Mouse (Mus musculus): Measurements from ENCODE around the gene Pax6. TPM values are rescaled to one million over a fixed set of nuclear protein-coding genes. Genes with fewer than 3 reads are reported as not detected.

Gene Pax6
- total RNA-seq (2014; rRNA removed) (88.7 and 136 TPM in 2 replicates), polyA plus RNA-seq (2015; fragmentation: Nextera tagmentation; extraction: Ambion mirVana) (68.7 and 82.3 TPM in 2 replicates)

- peaks cover 2% of the 10 kb centered on the region; the same call in 1 of the 2 replicates for H3K4me1 ChIP-seq (ENCODE audit: insufficient read depth, low read length)
- DNase-seq (ENCODE audit: low spot score) (peak; percentile 79), ATAC-seq (peak; percentile 62)
- peak within 1 kb of the TSS; percentile 65 for H3K4me2 ChIP-seq (ENCODE audit: low read depth, low read length)
- H3K27me3 ChIP-seq (ENCODE audit: insufficient read depth, low read length): peaks cover 43% of the 10 kb centered on the region
- TF ChIP-seq CTCF (IDR thresholded peaks at IDR 0.05; ENCODE audit: low read depth): no peak
- H3K27ac ChIP-seq: peak within 1 kb of the TSS; percentile 68; the same call in 1 of the 2 replicates
- H3K36me3 ChIP-seq (ENCODE audit: insufficient read depth, low read length): no peaks in the 10 kb centered on the region
- 1% methylated on average over 44 of the region's 44 CpGs for WGBS
- peak within 1 kb of the TSS; percentile 60 for H3K4me3 ChIP-seq (ENCODE audit: low read length)
- H3K9ac ChIP-seq (replicated peaks; ENCODE audit: low read length): peak within 1 kb of the TSS; percentile 84
- no peaks in the 10 kb centered on the region for H3K9me3 ChIP-seq (ENCODE audit: low read length)
Measured at GRCm38 (mm10) chr2:105668271-105669270, at the start of gene Pax6. TSS of gene Pax6 (plus strand) at chr2:105668900.

GRCm38 (mm10) chr2:105648933-105649332, 19.8 kb upstream of the Pax6 start:
- Histone ChIP-seq H3K36me3 (ENCODE audit: insufficient read depth, low read length) (no peaks in the 10 kb centered on the region), H3K27me3 (ENCODE audit: insufficient read depth, low read length) (no peaks in the 10 kb centered on the region), H3K9ac (replicated peaks; ENCODE audit: low read length) (no peak overlapping the region), H3K4me1 (ENCODE audit: insufficient read depth, low read length) (no peaks in the 10 kb centered on the region), H3K9me3 (ENCODE audit: low read length) (no peaks in the 10 kb centered on the region), H3K4me2 (ENCODE audit: low read depth, low read length) (no peak overlapping the region), H3K4me3 (ENCODE audit: low read length) (no peak overlapping the region), H3K27ac (no peak overlapping the region)
- DNase-seq (ENCODE audit: low spot score): no peak
- no peak for ATAC-seq
- TF ChIP-seq CTCF (IDR thresholded peaks at IDR 0.05; ENCODE audit: low read depth): no peak
- WGBS: 96% methylated on average over 2 of the region's 2 CpGs

GRCm38 (mm10) chr2:105656456-105656855, 12.2 kb upstream of the Pax6 start:
- Histone ChIP-seq H3K27ac (no peak overlapping the region), H3K36me3 (ENCODE audit: insufficient read depth, low read length) (no peaks in the 10 kb centered on the region), H3K4me2 (ENCODE audit: low read depth, low read length) (no peak overlapping the region), H3K4me3 (ENCODE audit: low read length) (no peak overlapping the region), H3K9ac (replicated peaks; ENCODE audit: low read length) (no peak overlapping the region), H3K27me3 (ENCODE audit: insufficient read depth, low read length) (peaks cover 31% of the 10 kb centered on the region), H3K4me1 (ENCODE audit: insufficient read depth, low read length) (0 out of 2 replicates have a peak, but pooled peaks cover 2% of the 10 kb centered on the region), H3K9me3 (ENCODE audit: low read length) (no peaks in the 10 kb centered on the region)
- no peak for TF ChIP-seq CTCF (IDR thresholded peaks at IDR 0.05; ENCODE audit: low read depth)
- ATAC-seq (no peak), DNase-seq (ENCODE audit: low spot score) (no peak)
- 75% methylated on average over 8 of the region's 8 CpGs for WGBS

- Histone ChIP-seq H3K4me3 (ENCODE audit: low read length) (peak overlapping the region; percentile 29), H3K4me2 (ENCODE audit: low read depth, low read length) (peak overlapping the region; percentile 52), H3K4me1 (ENCODE audit: insufficient read depth, low read length) (0 out of 2 replicates have a peak, but pooled peaks cover 2% of the 10 kb centered on the region), H3K27me3 (ENCODE audit: insufficient read depth, low read length) (peaks cover 44% of the 10 kb centered on the region), H3K9me3 (ENCODE audit: low read length) (no peaks in the 10 kb centered on the region), H3K27ac (peak overlapping the region; percentile 70; the same call in 1 of the 2 replicates), H3K36me3 (ENCODE audit: insufficient read depth, low read length) (no peaks in the 10 kb centered on the region), H3K9ac (replicated peaks; ENCODE audit: low read length) (peak overlapping the region; percentile 30; the same call in 1 of the 2 replicates)
- TF ChIP-seq CTCF (IDR thresholded peaks at IDR 0.05; ENCODE audit: low read depth): no peak
- DNase-seq (ENCODE audit: low spot score): no peak
- 20% methylated on average over 9 of the region's 9 CpGs for WGBS
- no peak for ATAC-seq
Measured at GRCm38 (mm10) chr2:105659350-105659749, 9.3 kb upstream of the Pax6 start.

GRCm38 (mm10) chr2:105659926-105660873, 8.5 kb upstream of the Pax6 start:
- peak; percentile 73 for DNase-seq (ENCODE audit: low spot score)
- H3K9ac ChIP-seq (replicated peaks; ENCODE audit: low read length): peak overlapping the region; percentile 30; the same call in 1 of the 2 replicates
- ATAC-seq: peak; percentile 81
- no peaks in the 10 kb centered on the region for H3K36me3 ChIP-seq (ENCODE audit: insufficient read depth, low read length)
- 2% methylated on average over 41 of the region's 41 CpGs for WGBS
- 0 out of 2 replicates have a peak, but pooled peaks cover 2% of the 10 kb centered on the region for H3K4me1 ChIP-seq (ENCODE audit: insufficient read depth, low read length)
- H3K4me2 ChIP-seq (ENCODE audit: low read depth, low read length): peak overlapping the region; percentile 52
- no peaks in the 10 kb centered on the region for H3K9me3 ChIP-seq (ENCODE audit: low read length)
- peaks cover 47% of the 10 kb centered on the region for H3K27me3 ChIP-seq (ENCODE audit: insufficient read depth, low read length)
- H3K27ac ChIP-seq: peak overlapping the region; percentile 70
- H3K4me3 ChIP-seq (ENCODE audit: low read length): peak overlapping the region; percentile 29
- no peak for TF ChIP-seq CTCF (IDR thresholded peaks at IDR 0.05; ENCODE audit: low read depth)

Measured in hindbrain, postnatal 0 days (tissue).